In genomic region chr11:119249011-119249410, GRCm38 (mm10) we compare ENCODE assay signal across 7 mouse cellular contexts. TPM values are rescaled to one million over a fixed set of nuclear protein-coding genes. Genes with fewer than 3 reads are reported as not detected.
DNase-seq lines count a peak whose midpoint lies in the region; ATAC-seq and TF ChIP-seq lines count a peak whose summit lies in the region.

No protein-coding gene starts in this region.

- H3K9ac ChIP-seq in forebrain, embryonic 12.5 days = no peak overlapping the region; the same call in 1 of the 2 replicates
- no peak overlapping the region for H3K9ac ChIP-seq in liver, adult 2 months (ENCODE audit: low read depth, low read length)
- no peak overlapping the region for H3K9ac ChIP-seq in neural tube, embryonic 12.5 days

- no peak for TF ChIP-seq POLR2A in brain, embryonic 14.5 days (IDR thresholded peaks at IDR 0.05; ENCODE audit: borderline replicate concordance, extremely low read depth, insufficient read depth, insufficient read length, poor library complexity, severe bottlenecking)
- TF ChIP-seq POLR2A in liver, adult 2 months (IDR thresholded peaks at IDR 0.05; ENCODE audit: extremely low read depth, insufficient read depth, low read length) = no peak

- no peaks in the 10 kb centered on the region for H3K27me3 ChIP-seq in forebrain, embryonic 12.5 days
- 0 out of 2 replicates have a peak, but pooled peaks cover 3% of the 10 kb centered on the region for H3K27me3 ChIP-seq in liver, adult 2 months (ENCODE audit: control insufficient read depth, insufficient read depth, low read length)
- no peaks in the 10 kb centered on the region for H3K27me3 ChIP-seq in neural tube, embryonic 12.5 days (replicated peaks)

- H3K36me3 ChIP-seq in forebrain, embryonic 12.5 days (replicated peaks) = peaks cover 10% of the 10 kb centered on the region
- no peaks in the 10 kb centered on the region for H3K36me3 ChIP-seq in liver, adult 2 months (ENCODE audit: control insufficient read depth, insufficient read depth, low read length)
- peaks cover 5% of the 10 kb centered on the region; the same call in 1 of the 2 replicates for H3K36me3 ChIP-seq in neural tube, embryonic 12.5 days

- no peak overlapping the region for H3K27ac ChIP-seq in forebrain, embryonic 12.5 days
- H3K27ac ChIP-seq in liver, adult 2 months (replicated peaks; ENCODE audit: insufficient read depth, low read depth, low read length) = no peak overlapping the region
- H3K27ac ChIP-seq in neural tube, embryonic 12.5 days = no peak overlapping the region

- H3K79me2 ChIP-seq in liver, adult 2 months (ENCODE audit: control insufficient read depth, insufficient read depth, low read length) = no peaks in the 10 kb centered on the region

- no peak overlapping the region for H3K4me3 ChIP-seq in forebrain, embryonic 12.5 days (replicated peaks)
- H3K4me3 ChIP-seq in liver, adult 2 months (ENCODE audit: insufficient read depth, low read depth, low read length) = no peak overlapping the region
- no peak overlapping the region for H3K4me3 ChIP-seq in neural tube, embryonic 12.5 days

- DNase-seq in urinary bladder, postnatal 14 days (ENCODE audit: low spot score) = peak; percentile 79
- DNase-seq in urinary bladder, adult 18-20 months (ENCODE audit: low spot score in 2 of 2) = no peak
- DNase-seq in brain, embryonic 14.5 days (ENCODE audit: low read depth) = peak; percentile 70
- peak; percentile 98 for DNase-seq in hindlimb bud, embryonic 11.5 days (ENCODE audit: extremely low spot score, low read depth, low spot score)
- DNase-seq in liver, adult 2 months (ENCODE audit: extremely low read depth, low read depth, low spot score) = peak; percentile 62

- H3K4me1 ChIP-seq in forebrain, embryonic 12.5 days = peaks cover 22% of the 10 kb centered on the region
- H3K4me1 ChIP-seq in liver, adult 2 months (ENCODE audit: control insufficient read depth, insufficient read depth, low read length) = no peaks in the 10 kb centered on the region
- H3K4me1 ChIP-seq in neural tube, embryonic 12.5 days = peaks cover 25% of the 10 kb centered on the region

- peak; percentile 25; the same call in 1 of the 2 replicates for ATAC-seq in forebrain, embryonic 12.5 days (ENCODE audit: low FRiP score)
- ATAC-seq in neural tube, embryonic 12.5 days (ENCODE audit: low FRiP score, low read depth) = peak; percentile 36; the same call in 1 of the 2 replicates

- peak; percentile 54; the same call in 1 of the 2 replicates for TF ChIP-seq CTCF in brain, embryonic 14.5 days (IDR thresholded peaks at IDR 0.05; ENCODE audit: borderline replicate concordance, extremely low read depth, insufficient read depth, insufficient read length)
- peak; percentile 46 for TF ChIP-seq CTCF in liver, adult 2 months (IDR thresholded peaks at IDR 0.05; ENCODE audit: low read depth, low read length)

- H3K4me2 ChIP-seq in forebrain, embryonic 12.5 days = no peak overlapping the region
- no peak overlapping the region for H3K4me2 ChIP-seq in neural tube, embryonic 12.5 days (replicated peaks)

- 33% methylated on average over 6 of the region's 6 CpGs for WGBS in forebrain, embryonic 12.5 days
- 24% methylated on average over 6 of the region's 6 CpGs for WGBS in liver, adult 2 months
- 35% methylated on average over 6 of the region's 6 CpGs for WGBS in neural tube, embryonic 12.5 days

- no peaks in the 10 kb centered on the region for H3K9me3 ChIP-seq in forebrain, embryonic 12.5 days
- no peaks in the 10 kb centered on the region for H3K9me3 ChIP-seq in neural tube, embryonic 12.5 days

RNA-seq across cellular contexts. Expression of gene Gaa, which starts 18.7 kb away (rescaled TPM):
- 93.3 and 102 TPM in 2 replicates for polyA plus RNA-seq in brain, embryonic 14.5 days (2012; rRNA removed)
- 31.6 and 33.3 TPM in 2 replicates for polyA plus RNA-seq in forebrain, embryonic 12.5 days (2016; fragmentation: Nextera tagmentation; extraction: Ambion mirVana)
- 22.4 and 49.3 TPM in 2 replicates for total RNA-seq in liver, adult 2 months (2014; rRNA removed)
- 108 and 119 TPM in 2 replicates for polyA plus RNA-seq in liver, adult 2 months (2012; rRNA removed)
- 40.9 and 43.0 TPM in 2 replicates for polyA plus RNA-seq in neural tube, embryonic 12.5 days (2016; fragmentation: Nextera tagmentation; extraction: Ambion mirVana)

RNA-seq across cellular contexts. Expression of gene Ccdc40, which starts 20.6 kb away (rescaled TPM):
- polyA plus RNA-seq in brain, embryonic 14.5 days (2012; rRNA removed) = 11.0 and 17.0 TPM in 2 replicates
- polyA plus RNA-seq in forebrain, embryonic 12.5 days (2016; fragmentation: Nextera tagmentation; extraction: Ambion mirVana) = 20.7 TPM in 2 replicates
- total RNA-seq in liver, adult 2 months (2014; rRNA removed) = 0.07 and 0.09 TPM in 2 replicates
- 0.04 TPM in 1 of 2 replicates, not detected in the other for polyA plus RNA-seq in liver, adult 2 months (2012; rRNA removed)
- 11.5 and 18.0 TPM in 2 replicates for polyA plus RNA-seq in neural tube, embryonic 12.5 days (2016; fragmentation: Nextera tagmentation; extraction: Ambion mirVana)

RNA-seq across cellular contexts. Expression of gene Tbc1d16, which starts 20.7 kb away (rescaled TPM):
- polyA plus RNA-seq in brain, embryonic 14.5 days (2012; rRNA removed) = 69.8 and 99.3 TPM in 2 replicates
- polyA plus RNA-seq in forebrain, embryonic 12.5 days (2016; fragmentation: Nextera tagmentation; extraction: Ambion mirVana) = 28.0 and 28.1 TPM in 2 replicates
- total RNA-seq in liver, adult 2 months (2014; rRNA removed) = 4.6 and 5.5 TPM in 2 replicates
- 8.5 and 9.5 TPM in 2 replicates for polyA plus RNA-seq in liver, adult 2 months (2012; rRNA removed)
- 26.0 and 38.1 TPM in 2 replicates for polyA plus RNA-seq in neural tube, embryonic 12.5 days (2016; fragmentation: Nextera tagmentation; extraction: Ambion mirVana)

RNA-seq across cellular contexts. Expression of gene Eif4a3, which starts 50.9 kb away (rescaled TPM):
- polyA plus RNA-seq in brain, embryonic 14.5 days (2012; rRNA removed) = 188 and 217 TPM in 2 replicates
- polyA plus RNA-seq in forebrain, embryonic 12.5 days (2016; fragmentation: Nextera tagmentation; extraction: Ambion mirVana) = 366 and 368 TPM in 2 replicates
- 57.3 and 64.2 TPM in 2 replicates for total RNA-seq in liver, adult 2 months (2014; rRNA removed)
- 49.8 and 61.5 TPM in 2 replicates for polyA plus RNA-seq in liver, adult 2 months (2012; rRNA removed)
- 311 and 324 TPM in 2 replicates for polyA plus RNA-seq in neural tube, embryonic 12.5 days (2016; fragmentation: Nextera tagmentation; extraction: Ambion mirVana)

RNA-seq across cellular contexts. Expression of gene Card14, which starts 58.6 kb away (rescaled TPM):
- 0.18 and 0.22 TPM in 2 replicates for polyA plus RNA-seq in brain, embryonic 14.5 days (2012; rRNA removed)
- polyA plus RNA-seq in forebrain, embryonic 12.5 days (2016; fragmentation: Nextera tagmentation; extraction: Ambion mirVana) = 0.06 and 0.13 TPM in 2 replicates
- 0.09 and 0.20 TPM in 2 replicates for total RNA-seq in liver, adult 2 months (2014; rRNA removed)
- 0.10 and 0.22 TPM in 2 replicates for polyA plus RNA-seq in liver, adult 2 months (2012; rRNA removed)
- polyA plus RNA-seq in neural tube, embryonic 12.5 days (2016; fragmentation: Nextera tagmentation; extraction: Ambion mirVana) = 0.06 and 0.15 TPM in 2 replicates

Comparison
In these comparisons a context has a peak if more than half of its experiments do, and no peak if none do; other contexts are left out.
1. DNase-seq: peak in urinary bladder, postnatal 14 days (single experiment), brain, embryonic 14.5 days (single experiment), hindlimb bud, embryonic 11.5 days (single experiment) and liver, adult 2 months (single experiment); none in urinary bladder, adult 18-20 months (0 of 2).
2. RNA of gene Ccdc40, which starts 20.6 kb away (polyA plus RNA-seq): 20.7 TPM in forebrain, embryonic 12.5 days, 11.5 to 18.0 TPM in neural tube, embryonic 12.5 days and 11.0 to 17.0 TPM in brain, embryonic 14.5 days; 0.04 TPM in liver, adult 2 months; every median in the first group is over 10 times any median in the second.